Mouse (Mus musculus): ENCODE results near the gene Olfr1381. TPM values are rescaled to one million over a fixed set of nuclear protein-coding genes. Genes with fewer than 3 reads are reported as not detected.
A peak's percentile ranks its signal among the peaks of the same experiment; 100 is the strongest.
"Not testable (repeated sequence)": the region's sequence is repeated elsewhere in the genome, so short reads cannot be mapped to it uniquely, and the experiment has no call there.

The Olfr1381 gene
- not detected in 2 replicates for polyA plus RNA-seq (2014; fragmentation: Nextera tagmentation; extraction: Ambion mirVana)

DNA sequence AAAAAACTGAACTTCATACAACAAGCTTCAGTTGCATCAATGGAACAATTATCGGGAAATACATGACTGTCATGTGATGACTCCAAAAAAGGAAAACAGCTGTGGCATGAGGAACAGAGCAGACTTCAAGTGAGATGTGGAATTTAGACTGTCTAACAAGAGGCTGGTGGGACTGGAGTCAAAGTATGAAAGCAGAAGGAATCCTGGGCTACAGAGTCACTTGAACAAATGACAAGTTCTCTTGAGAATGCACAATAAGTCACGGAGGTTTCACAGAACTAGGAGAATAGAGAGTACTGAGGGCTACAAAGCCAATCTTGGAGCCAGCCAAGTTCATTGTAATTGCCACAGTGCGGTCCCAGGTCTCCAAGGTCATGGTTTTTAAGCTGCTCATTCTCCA is at the start of gene Olfr1381:
Gene Olfr1381, plus strand, starts transcription at position 301 of the 400 bp plus-strand sequence.
- DNase-seq (ENCODE audit: low spot score); H3K4me1 ChIP-seq (ENCODE audit: control insufficient read depth, insufficient read depth, low read length); H3K9ac ChIP-seq (ENCODE audit: low read length); ATAC-seq; H3K9me3 ChIP-seq (replicated peaks; ENCODE audit: control insufficient read depth, low read length); H3K4me3 ChIP-seq (ENCODE audit: low read depth, low read length); H3K36me3 ChIP-seq (ENCODE audit: control insufficient read depth, insufficient read depth, low read length); H3K27me3 ChIP-seq (replicated peaks; ENCODE audit: control insufficient read depth, insufficient read depth, low read length); H3K27ac ChIP-seq (ENCODE audit: low read depth, low read length); H3K4me2 ChIP-seq (ENCODE audit: low read length): not testable (repeated sequence)
- 72% methylated on average over 3 of the region's 3 CpGs for WGBS

GRCm38 (mm10) chr11:49518086-49518485 is 25.2 kb upstream of the Olfr1381 start:
- Histone ChIP-seq H3K9me3 (replicated peaks; ENCODE audit: control insufficient read depth, low read length) (no peaks in the 10 kb centered on the region), H3K9ac (ENCODE audit: low read length) (no peak overlapping the region), H3K4me1 (ENCODE audit: control insufficient read depth, insufficient read depth, low read length) (no peaks in the 10 kb centered on the region), H3K27ac (ENCODE audit: low read depth, low read length) (no peak overlapping the region), H3K27me3 (replicated peaks; ENCODE audit: control insufficient read depth, insufficient read depth, low read length) (no peaks in the 10 kb centered on the region), H3K4me2 (ENCODE audit: low read length) (no peak overlapping the region), H3K4me3 (ENCODE audit: low read depth, low read length) (no peak overlapping the region), H3K36me3 (ENCODE audit: control insufficient read depth, insufficient read depth, low read length) (no peaks in the 10 kb centered on the region)
- WGBS: 81% methylated on average over 5 of the region's 5 CpGs
- no peak for ATAC-seq
- no peak for DNase-seq (ENCODE audit: low spot score)

DNA sequence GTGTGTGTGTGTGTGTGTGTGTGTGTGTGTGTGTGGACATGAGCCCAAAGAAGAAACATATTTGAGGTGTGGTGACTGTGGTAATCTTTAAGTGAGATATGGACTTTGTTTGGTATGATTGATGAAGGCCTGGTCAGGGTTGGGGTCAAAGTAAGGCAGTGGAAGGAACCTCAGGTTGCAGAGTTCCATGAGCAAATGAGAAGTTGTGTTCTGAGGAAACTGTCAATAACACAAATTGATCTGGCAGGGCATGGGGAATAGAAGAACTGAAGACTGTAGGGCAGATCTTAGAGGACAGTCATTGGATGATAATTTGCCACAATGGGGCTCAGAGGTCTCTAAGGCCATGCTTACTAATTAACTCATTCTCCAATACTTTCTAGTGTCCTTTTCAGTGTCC is 23.9 kb upstream of the Olfr1381 start, which contains the start of gene Olfr1383:
Gene Olfr1383, plus strand, starts transcription at position 301 of the 400 bp plus-strand sequence.
- DNase-seq (ENCODE audit: low spot score) (no peak), ATAC-seq (no peak)
- no peaks in the 10 kb centered on the region for H3K36me3 ChIP-seq (ENCODE audit: control insufficient read depth, insufficient read depth, low read length)
- no peak within 1 kb of the TSS for H3K27ac ChIP-seq (ENCODE audit: low read depth, low read length)
- H3K27me3 ChIP-seq (replicated peaks; ENCODE audit: control insufficient read depth, insufficient read depth, low read length): no peaks in the 10 kb centered on the region
- H3K4me3 ChIP-seq (ENCODE audit: low read depth, low read length): no peak within 1 kb of the TSS
- H3K9me3 ChIP-seq (replicated peaks; ENCODE audit: control insufficient read depth, low read length): no peaks in the 10 kb centered on the region
- no peaks in the 10 kb centered on the region for H3K4me1 ChIP-seq (ENCODE audit: control insufficient read depth, insufficient read depth, low read length)
- no peak within 1 kb of the TSS for H3K9ac ChIP-seq (ENCODE audit: low read length)
- H3K4me2 ChIP-seq (ENCODE audit: low read length): no peak within 1 kb of the TSS

DNA sequence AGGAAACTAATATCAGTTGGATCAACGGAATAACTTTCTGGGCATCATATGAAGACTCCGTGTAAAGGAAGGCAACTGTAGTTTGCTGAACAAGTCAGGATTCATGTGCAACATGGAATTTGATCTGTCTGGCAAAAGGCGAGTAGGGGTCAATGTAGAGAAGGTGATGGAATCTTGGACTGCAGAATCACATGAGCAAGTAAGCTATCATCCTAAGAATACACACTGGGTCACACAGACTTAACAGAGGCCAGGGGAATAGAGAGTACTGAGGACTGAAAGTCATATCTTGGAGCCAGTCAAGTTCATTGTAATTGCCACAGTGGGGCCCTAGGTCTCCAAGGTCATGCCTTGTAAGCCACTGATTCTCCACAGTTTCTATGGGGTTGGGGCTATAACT is 15.3 kb upstream of the Olfr1381 start, which contains the start of gene Olfr1382:
Gene Olfr1382, plus strand, starts transcription at position 301 of the 400 bp plus-strand sequence.
- no peaks in the 10 kb centered on the region for H3K27me3 ChIP-seq (replicated peaks; ENCODE audit: control insufficient read depth, insufficient read depth, low read length)
- H3K4me3 ChIP-seq (ENCODE audit: low read depth, low read length): no peak within 1 kb of the TSS
- ATAC-seq (no peak), DNase-seq (ENCODE audit: low spot score) (no peak)
- no peaks in the 10 kb centered on the region for H3K9me3 ChIP-seq (replicated peaks; ENCODE audit: control insufficient read depth, low read length)
- H3K4me1 ChIP-seq (ENCODE audit: control insufficient read depth, insufficient read depth, low read length): no peaks in the 10 kb centered on the region
- H3K36me3 ChIP-seq (ENCODE audit: control insufficient read depth, insufficient read depth, low read length): no peaks in the 10 kb centered on the region
- H3K27ac ChIP-seq (ENCODE audit: low read depth, low read length): no peak within 1 kb of the TSS
- H3K4me2 ChIP-seq (ENCODE audit: low read length): no peak within 1 kb of the TSS
- no peak within 1 kb of the TSS for H3K9ac ChIP-seq (ENCODE audit: low read length)
- 82% methylated on average over 3 of the region's 3 CpGs for WGBS

DNA sequence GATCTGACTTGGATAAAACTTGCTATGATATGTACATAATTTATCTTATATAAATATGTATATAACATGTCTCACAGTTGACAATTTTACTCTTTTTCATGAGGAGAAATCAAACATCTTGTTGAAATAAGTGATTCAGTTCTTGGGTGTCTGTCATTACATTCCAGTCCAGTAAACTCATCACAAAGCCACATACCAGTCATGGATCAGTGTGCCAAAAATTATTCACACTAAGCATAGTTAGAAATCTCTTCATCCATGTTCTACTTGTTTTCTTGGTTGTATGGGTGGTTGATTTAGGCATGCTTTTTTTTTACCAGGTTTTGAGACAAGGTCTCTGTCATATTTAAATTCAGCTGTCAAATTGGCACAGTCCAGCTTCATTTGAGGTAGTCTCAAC is 10.5 kb upstream of the Olfr1381 start:
- DNase-seq (ENCODE audit: low spot score) (no peak), ATAC-seq (no peak)
- H3K27me3 ChIP-seq (replicated peaks; ENCODE audit: control insufficient read depth, insufficient read depth, low read length): no peaks in the 10 kb centered on the region

DNA sequence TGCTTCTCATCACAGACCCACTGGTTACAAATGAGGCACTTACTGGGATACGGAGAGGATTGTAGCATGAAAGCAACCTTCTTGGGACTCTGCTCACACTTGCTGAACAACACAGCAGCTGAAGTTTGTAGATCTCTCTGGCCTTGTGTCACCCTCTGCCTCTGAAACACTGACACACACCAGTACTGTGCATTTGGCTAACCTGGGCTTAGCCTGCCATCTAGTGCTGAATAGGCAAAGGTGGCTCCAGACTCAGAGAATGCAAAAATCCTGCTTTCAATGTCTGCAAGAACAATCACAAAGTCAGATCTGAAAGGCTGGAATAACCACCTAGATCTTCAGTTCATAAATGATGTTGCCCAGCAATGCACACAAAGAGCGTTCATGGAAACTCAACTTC is 6.6 kb upstream of the Olfr1381 start:
- H3K9me3 ChIP-seq (replicated peaks; ENCODE audit: control insufficient read depth, low read length); ATAC-seq; H3K4me1 ChIP-seq (ENCODE audit: control insufficient read depth, insufficient read depth, low read length); H3K9ac ChIP-seq (ENCODE audit: low read length); H3K27me3 ChIP-seq (replicated peaks; ENCODE audit: control insufficient read depth, insufficient read depth, low read length); H3K4me3 ChIP-seq (ENCODE audit: low read depth, low read length); H3K27ac ChIP-seq (ENCODE audit: low read depth, low read length); H3K4me2 ChIP-seq (ENCODE audit: low read length); H3K36me3 ChIP-seq (ENCODE audit: control insufficient read depth, insufficient read depth, low read length): not testable (repeated sequence)
- 98% methylated on average over 2 of the region's 2 CpGs for WGBS
- DNase-seq (ENCODE audit: low spot score): peak; percentile 9

More for the DNA sequence above, 10.5 kb upstream of the Olfr1381 start:
- Histone ChIP-seq H3K4me2 (ENCODE audit: low read length) (no peak overlapping the region), H3K9me3 (replicated peaks; ENCODE audit: control insufficient read depth, low read length) (no peaks in the 10 kb centered on the region), H3K4me1 (ENCODE audit: control insufficient read depth, insufficient read depth, low read length) (no peaks in the 10 kb centered on the region), H3K9ac (ENCODE audit: low read length) (no peak overlapping the region), H3K36me3 (ENCODE audit: control insufficient read depth, insufficient read depth, low read length) (no peaks in the 10 kb centered on the region), H3K4me3 (ENCODE audit: low read depth, low read length) (no peak overlapping the region), H3K27ac (ENCODE audit: low read depth, low read length) (no peak overlapping the region)

DNA sequence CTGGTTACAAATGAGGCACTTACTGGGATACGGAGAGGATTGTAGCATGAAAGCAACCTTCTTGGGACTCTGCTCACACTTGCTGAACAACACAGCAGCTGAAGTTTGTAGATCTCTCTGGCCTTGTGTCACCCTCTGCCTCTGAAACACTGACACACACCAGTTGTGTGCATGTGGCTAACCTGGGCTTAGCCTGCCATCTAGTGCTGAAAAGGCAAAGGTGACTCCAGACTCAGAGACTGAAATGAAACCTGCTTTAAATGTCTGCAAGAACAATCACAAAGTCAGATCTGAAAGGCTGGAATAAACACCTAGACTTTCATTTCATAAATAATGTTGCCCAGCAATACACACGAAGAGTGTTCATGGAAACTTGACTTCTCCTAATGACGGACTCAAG is 10.8 kb downstream of the Olfr1381 start:
- H3K27me3 ChIP-seq (replicated peaks; ENCODE audit: control insufficient read depth, insufficient read depth, low read length); DNase-seq (ENCODE audit: low spot score); H3K9me3 ChIP-seq (replicated peaks; ENCODE audit: control insufficient read depth, low read length); ATAC-seq; H3K27ac ChIP-seq (ENCODE audit: low read depth, low read length); H3K36me3 ChIP-seq (ENCODE audit: control insufficient read depth, insufficient read depth, low read length); H3K9ac ChIP-seq (ENCODE audit: low read length); H3K4me1 ChIP-seq (ENCODE audit: control insufficient read depth, insufficient read depth, low read length); H3K4me3 ChIP-seq (ENCODE audit: low read depth, low read length); H3K4me2 ChIP-seq (ENCODE audit: low read length): not testable (repeated sequence)
- 85% methylated on average over 3 of the region's 3 CpGs for WGBS

DNA sequence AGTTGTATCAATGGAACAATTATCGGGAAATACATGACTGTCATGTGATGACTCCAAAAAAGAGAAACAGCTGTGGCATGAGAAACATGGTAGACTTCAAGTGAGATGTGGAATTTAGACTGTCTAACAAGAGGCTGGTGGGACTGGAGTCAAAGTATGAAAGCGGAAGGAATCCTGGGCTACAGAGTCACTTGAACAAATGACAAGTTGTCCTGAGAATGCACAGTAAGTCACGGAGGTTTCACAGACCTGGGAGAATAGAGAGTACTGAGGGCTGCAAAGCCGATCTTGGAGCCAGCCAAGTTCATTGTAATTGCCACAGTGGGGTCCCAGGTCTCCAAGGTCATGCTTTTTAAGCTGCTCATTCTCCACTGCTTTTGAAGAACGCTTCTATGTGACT is 13.3 kb downstream of the Olfr1381 start, which contains the start of gene Olfr1380:
Gene Olfr1380, plus strand, starts transcription at position 301 of the 400 bp plus-strand sequence.
- not testable (repeated sequence) for H3K4me2 ChIP-seq (ENCODE audit: low read length); H3K9me3 ChIP-seq (replicated peaks; ENCODE audit: control insufficient read depth, low read length); H3K4me3 ChIP-seq (ENCODE audit: low read depth, low read length); H3K36me3 ChIP-seq (ENCODE audit: control insufficient read depth, insufficient read depth, low read length); H3K4me1 ChIP-seq (ENCODE audit: control insufficient read depth, insufficient read depth, low read length); H3K27ac ChIP-seq (ENCODE audit: low read depth, low read length); DNase-seq (ENCODE audit: low spot score); ATAC-seq; H3K27me3 ChIP-seq (replicated peaks; ENCODE audit: control insufficient read depth, insufficient read depth, low read length); H3K9ac ChIP-seq (ENCODE audit: low read length)
- 67% methylated on average over 5 of the region's 5 CpGs for WGBS

DNA sequence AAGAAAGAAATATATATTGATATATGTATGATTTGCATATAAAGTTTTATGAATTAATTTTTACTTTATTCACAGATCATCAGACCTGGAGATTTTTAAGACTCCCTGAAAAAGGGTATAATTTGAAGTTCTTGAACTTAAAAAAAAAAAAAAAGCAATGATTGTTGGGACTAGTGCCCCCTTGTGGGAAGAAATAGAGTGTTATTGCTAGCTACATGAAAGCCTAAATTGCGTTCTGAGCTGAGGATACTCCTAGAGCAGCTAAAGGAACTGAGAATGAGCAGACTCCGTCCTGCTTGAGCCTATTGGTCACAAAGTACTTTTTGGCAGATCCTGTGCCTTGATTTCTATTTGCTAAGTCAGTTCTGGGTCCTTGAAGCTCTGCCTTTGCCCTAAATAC is 31.8 kb downstream of the Olfr1381 start:
- not testable (repeated sequence) for H3K27me3 ChIP-seq (replicated peaks; ENCODE audit: control insufficient read depth, insufficient read depth, low read length); ATAC-seq; H3K4me2 ChIP-seq (ENCODE audit: low read length); H3K9me3 ChIP-seq (replicated peaks; ENCODE audit: control insufficient read depth, low read length); H3K36me3 ChIP-seq (ENCODE audit: control insufficient read depth, insufficient read depth, low read length); H3K4me3 ChIP-seq (ENCODE audit: low read depth, low read length); H3K9ac ChIP-seq (ENCODE audit: low read length); H3K27ac ChIP-seq (ENCODE audit: low read depth, low read length); H3K4me1 ChIP-seq (ENCODE audit: control insufficient read depth, insufficient read depth, low read length)
- DNase-seq (ENCODE audit: low spot score): peak; percentile 33
- WGBS: 37% methylated on average over 2 of the region's 2 CpGs
